ENCODE assay signal across 14 mouse cellular contexts in genomic region chr14:45444870-45445269, GRCm38 (mm10). TPM values are rescaled to one million over a fixed set of nuclear protein-coding genes. Genes with fewer than 3 reads are reported as not detected.
A peak's percentile ranks its signal among the peaks of the same experiment; 100 is the strongest.
DNase-seq lines count a peak whose midpoint lies in the region; ATAC-seq and TF ChIP-seq lines count a peak whose summit lies in the region.
"Had no signal": no experiment of that assay in that cellular context is flagged by ENCODE, and none has a peak within 500 bp of the region (broad histone marks: within the 10 kb centered on the region; RNA-seq: fewer than 3 reads in every experiment).

No protein-coding gene starts in this region.

- no peak overlapping the region for H3K4me2 ChIP-seq in heart, embryonic 15.5 days
- no peak overlapping the region for H3K4me2 ChIP-seq in kidney, postnatal 0 days (ENCODE audit: low read length)

- DNase-seq in heart, adult 11 months, result no peak
- peak; percentile 20 for DNase-seq in kidney, postnatal 0 days (ENCODE audit: low spot score)
- no peak for DNase-seq in kidney, postnatal 25 days
- peak; percentile 91 for DNase-seq in ZHBTc4 (ENCODE audit: low read depth, low spot score)
- DNase-seq in natural killer cell, adult 2 months (ENCODE audit: low spot score in 2 of 2), result no peak
- DNase-seq: cerebellum, adult 18-20 months; gastrocnemius, postnatal 25 days; kidney, postnatal 10 days; lung, adult 2 months; retina, postnatal 1 day; spleen, adult 18-20 months had no signal

- TF ChIP-seq POLR2A in ES-Bruce4 (IDR thresholded peaks at IDR 0.05; ENCODE audit: insufficient read depth, low read length), result no peak

- no peak overlapping the region for H3K4me3 ChIP-seq in heart, embryonic 15.5 days
- H3K4me3 ChIP-seq in kidney, postnatal 0 days (replicated peaks; ENCODE audit: low read depth, low read length), result no peak overlapping the region
- H3K4me3 ChIP-seq in ES-Bruce4 (ENCODE audit: low read depth, low read length), result 0 out of 2 replicates have a peak overlapping the region, but pooled peaks have one; percentile 17

- WGBS in heart, embryonic 15.5 days, result 63% methylated on average over 7 of the region's 7 CpGs
- WGBS in kidney, postnatal 0 days, result 47% methylated on average over 7 of the region's 7 CpGs

- ATAC-seq in heart, embryonic 15.5 days (replicated peaks; ENCODE audit: insufficient number of reproducible peaks, insufficient read depth, low FRiP score, low read depth), result no peak
- no peak for ATAC-seq in kidney, postnatal 0 days (replicated peaks; ENCODE audit: low FRiP score, low read depth)
- ATAC-seq: forebrain, embryonic 16.5 days had no signal

- TF ChIP-seq EP300 in ES-Bruce4 (IDR thresholded peaks at IDR 0.05; ENCODE audit: insufficient read depth, low read depth, low read length), result 0 out of 2 replicates have a peak, but pooled peaks have one; percentile 21

- TF ChIP-seq CTCF in kidney, postnatal 0 days (IDR thresholded peaks at IDR 0.05; ENCODE audit: low read depth), result no peak
- no peak for TF ChIP-seq CTCF in ES-Bruce4 (IDR thresholded peaks at IDR 0.05; ENCODE audit: low read depth, low read length)

- no peak overlapping the region for H3K9ac ChIP-seq in heart, embryonic 15.5 days
- H3K9ac ChIP-seq in kidney, postnatal 0 days (ENCODE audit: low read depth, low read length), result no peak overlapping the region
- peak overlapping the region; percentile 65; the same call in 1 of the 2 replicates for H3K9ac ChIP-seq in ES-Bruce4 (ENCODE audit: low read depth, poor library complexity, severe bottlenecking)

- H3K27me3 ChIP-seq in heart, embryonic 15.5 days, result no peaks in the 10 kb centered on the region
- no peaks in the 10 kb centered on the region for H3K27me3 ChIP-seq in kidney, postnatal 0 days (ENCODE audit: insufficient read depth, low read length)
- no peaks in the 10 kb centered on the region for H3K27me3 ChIP-seq in ES-Bruce4 (ENCODE audit: control insufficient read depth, insufficient read depth, low read length, poor library complexity, severe bottlenecking)

- H3K4me1 ChIP-seq in heart, embryonic 15.5 days (replicated peaks), result peaks cover 18% of the 10 kb centered on the region
- peaks cover 29% of the 10 kb centered on the region for H3K4me1 ChIP-seq in kidney, postnatal 0 days (replicated peaks; ENCODE audit: insufficient read depth, low read length)
- H3K4me1 ChIP-seq in ES-Bruce4 (ENCODE audit: control insufficient read depth, insufficient read depth, low read length), result peaks cover 1% of the 10 kb centered on the region

- 0 out of 2 replicates have a peak overlapping the region, but pooled peaks have one; percentile 73 for H3K27ac ChIP-seq in heart, embryonic 15.5 days
- H3K27ac ChIP-seq in kidney, postnatal 0 days, result peak overlapping the region; percentile 38
- H3K27ac ChIP-seq in ES-Bruce4 (ENCODE audit: insufficient read depth, low read length), result peak overlapping the region; percentile 98

- H3K9me3 ChIP-seq in heart, embryonic 15.5 days (replicated peaks), result no peaks in the 10 kb centered on the region
- H3K9me3 ChIP-seq in kidney, postnatal 0 days (replicated peaks; ENCODE audit: low read length), result no peaks in the 10 kb centered on the region
- no peaks in the 10 kb centered on the region for H3K9me3 ChIP-seq in ES-Bruce4 (replicated peaks; ENCODE audit: control insufficient read depth, insufficient read depth, low read length, poor library complexity, severe bottlenecking)

- H3K36me3 ChIP-seq in heart, embryonic 15.5 days, result no peaks in the 10 kb centered on the region
- H3K36me3 ChIP-seq in kidney, postnatal 0 days (ENCODE audit: insufficient read depth, low read length), result no peaks in the 10 kb centered on the region
- no peaks in the 10 kb centered on the region for H3K36me3 ChIP-seq in ES-Bruce4 (ENCODE audit: control insufficient read depth, insufficient read depth, low read length, poor library complexity, severe bottlenecking)

RNA-seq across cellular contexts. Expression of gene Gnpnat1, which starts 40.2 kb away (rescaled TPM):
- polyA plus RNA-seq in heart, embryonic 15.5 days (2015; fragmentation: Nextera tagmentation; extraction: Ambion mirVana), result 21.8 and 21.9 TPM in 2 replicates
- 79.0 and 83.3 TPM in 2 replicates for polyA plus RNA-seq in kidney, postnatal 0 days (2015; fragmentation: Nextera tagmentation; extraction: Ambion mirVana)
- polyA plus RNA-seq in ES-Bruce4 (2011; ENCODE audit: insufficient read depth, insufficient read length, low read depth, missing spikeins), result 96.6 and 98.5 TPM in 2 replicates

Comparison
In these comparisons a context has a peak if more than half of its experiments do, and no peak if none do; other contexts are left out.
1. DNase-seq: peak in kidney, postnatal 0 days (single experiment) and ZHBTc4 (single experiment); none in heart, adult 11 months (single experiment), kidney, postnatal 25 days (0 of 2) and natural killer cell, adult 2 months (0 of 2).
2. H3K27ac ChIP-seq: peak in every context shown above with its lines; median percentile 98 in ES-Bruce4; 73 in heart, embryonic 15.5 days; 38 in kidney, postnatal 0 days.